Mouse (Mus musculus) heart, adult 18-20 months (tissue): ENCODE results near the gene Chuk. TPM values are rescaled to one million over a fixed set of nuclear protein-coding genes. Genes with fewer than 3 reads are reported as not detected.

Experiments
- DNase-seq, 2 experiments: peaks; one replicate each; pipeline ENCODE4 v3.0.0; 2021 to 2022; ENCODE audit warnings: mixed read lengths in 1 of 2
- total RNA-seq, 2 experiments: library from RNA; stranded (reverse); gene quantifications; 2 replicates each; pipeline ENCODE4 v1.2.3; 2021

Chuk gene
- total RNA-seq, 2 experiments from 2014 or later, result 25.8 to 28.0 TPM

DNA sequence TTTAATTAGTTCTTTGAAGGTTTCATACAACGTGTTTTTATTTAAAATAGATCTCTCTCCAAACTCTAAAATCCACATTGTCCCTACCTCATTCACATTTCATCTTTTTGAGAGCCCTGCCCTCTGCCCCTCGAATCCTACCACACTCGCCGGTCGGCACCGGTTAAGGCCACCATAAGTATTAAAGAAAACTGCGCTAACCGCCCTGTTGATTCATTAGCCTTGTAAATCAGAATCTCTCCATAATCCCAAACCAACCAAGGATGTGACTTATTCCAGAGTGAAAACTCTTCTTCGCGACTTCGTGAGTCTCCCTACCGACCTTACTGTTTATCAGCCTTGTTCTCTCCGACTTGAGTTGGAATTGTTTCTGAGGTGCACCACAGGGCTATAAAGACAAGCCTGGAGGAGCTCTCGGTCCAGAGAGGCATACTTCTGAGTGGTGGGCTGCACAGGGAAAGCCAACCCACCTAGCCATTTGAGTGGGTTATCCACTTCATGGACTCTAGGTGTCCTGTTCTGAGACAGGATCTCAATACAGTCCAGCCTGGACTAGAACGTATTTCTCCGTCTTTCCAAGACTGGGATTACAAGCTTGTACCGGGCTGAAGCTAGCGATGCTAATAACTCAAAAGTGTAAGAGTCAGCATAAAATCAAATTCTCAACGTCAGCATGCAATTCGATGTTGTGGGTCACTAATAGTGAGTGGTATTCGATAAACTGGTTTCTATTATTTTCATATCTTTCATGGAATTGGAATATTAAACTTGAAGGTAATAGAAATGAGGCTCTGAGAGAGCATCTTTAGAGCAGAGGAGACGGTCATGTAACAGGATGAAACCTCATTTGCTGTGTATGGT, 611 bp upstream of the Chuk start:
- no peak for DNase-seq

DNA sequence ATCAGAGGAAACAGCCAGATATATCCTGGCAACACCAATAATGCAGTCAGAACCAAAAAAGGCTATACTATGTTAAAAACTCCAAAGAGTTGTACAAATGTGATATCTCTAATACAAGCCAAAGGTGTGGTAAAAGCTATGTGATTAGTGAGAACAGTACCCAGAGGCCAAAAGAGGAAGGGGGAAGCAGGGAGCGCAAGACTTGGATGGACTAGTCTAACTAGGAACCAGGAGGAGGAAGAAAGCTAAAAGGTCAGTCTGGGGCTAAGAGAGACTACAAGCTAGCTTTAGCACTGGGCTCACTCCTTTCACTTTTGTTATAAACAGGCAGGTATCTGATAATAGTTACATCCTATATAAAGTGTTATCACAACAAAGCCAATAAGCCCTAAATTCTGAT, 2.9 kb downstream of the Chuk start:
- no peak for DNase-seq

DNA sequence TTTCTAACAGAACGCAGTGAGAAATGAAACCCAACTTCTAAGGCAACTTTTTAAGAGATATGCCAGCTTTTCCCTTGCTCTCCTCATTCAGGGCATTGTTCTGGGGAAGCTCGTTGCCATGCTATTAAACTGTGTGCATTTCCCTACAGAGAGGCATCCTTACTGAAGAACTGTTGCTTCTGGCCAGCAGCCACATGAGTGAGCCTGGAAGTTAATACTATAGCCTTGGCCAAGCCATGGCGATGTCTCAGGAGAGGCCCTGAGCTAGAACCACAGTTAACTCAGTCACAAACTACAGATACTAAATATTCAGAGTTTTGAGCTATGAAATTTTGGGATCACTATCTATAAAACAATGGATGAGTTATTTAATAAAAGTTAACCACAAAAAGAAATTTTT, 4.3 kb downstream of the Chuk start:
- no peak for DNase-seq

DNA sequence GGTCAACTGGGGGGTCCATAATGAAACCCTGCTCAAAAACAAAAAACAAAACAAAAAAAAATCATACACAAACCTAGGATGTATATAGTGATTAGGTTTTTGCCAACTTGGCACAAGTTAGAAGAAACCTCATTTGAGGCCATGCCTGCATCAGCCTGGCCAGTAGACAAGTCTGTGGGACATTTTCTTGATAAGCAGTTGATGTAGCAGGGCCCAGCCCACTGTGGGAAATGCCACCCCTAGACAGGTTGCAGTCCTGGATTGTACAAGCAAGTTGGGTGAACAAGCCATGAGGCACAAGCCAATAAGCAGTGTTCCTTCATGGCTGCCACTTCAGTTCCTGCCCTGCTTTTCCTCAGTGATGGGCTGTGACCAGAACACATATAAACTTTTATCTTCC, 6.4 kb downstream of the Chuk start:
- no peak for DNase-seq

DNA sequence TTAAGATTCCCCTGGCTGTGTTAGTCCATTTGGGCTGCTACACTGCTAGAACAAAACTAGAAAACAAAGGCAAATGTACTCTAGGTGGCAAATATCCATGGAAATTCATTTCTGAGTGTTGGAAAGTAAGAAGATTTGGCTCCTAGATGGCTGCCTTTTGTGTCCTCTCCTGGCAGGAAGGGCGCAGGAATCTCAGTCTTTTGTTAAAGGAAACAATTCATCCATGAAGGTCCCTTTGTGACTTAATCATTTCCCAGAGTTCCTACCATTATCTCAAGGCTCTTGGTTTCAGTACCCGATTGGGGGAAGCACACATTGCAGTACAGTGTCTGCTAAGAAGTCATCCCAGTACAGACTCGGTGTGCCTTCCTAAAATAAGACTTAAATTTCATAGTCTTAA, 21.0 kb downstream of the Chuk start:
- no peak for DNase-seq

DNA sequence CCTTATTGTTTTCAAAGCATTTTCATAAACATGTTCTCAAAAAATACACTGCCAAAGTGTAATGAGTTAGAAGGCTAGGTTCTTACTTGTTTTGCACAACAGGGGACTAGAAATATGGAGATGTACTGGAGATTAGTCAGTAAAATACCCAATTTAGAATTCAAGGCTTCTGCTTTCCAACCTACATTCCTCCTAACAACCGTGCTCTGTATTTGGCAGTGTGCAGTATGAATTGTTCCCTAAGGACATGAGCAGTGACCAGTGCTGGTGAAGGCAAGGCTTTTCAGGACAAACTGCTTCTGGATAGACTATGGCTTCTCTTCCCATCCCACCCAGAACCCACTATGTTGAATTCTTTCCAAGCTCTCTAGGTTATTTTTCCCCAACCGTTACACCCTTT, 26.4 kb downstream of the Chuk start:
- no peak for DNase-seq

DNA sequence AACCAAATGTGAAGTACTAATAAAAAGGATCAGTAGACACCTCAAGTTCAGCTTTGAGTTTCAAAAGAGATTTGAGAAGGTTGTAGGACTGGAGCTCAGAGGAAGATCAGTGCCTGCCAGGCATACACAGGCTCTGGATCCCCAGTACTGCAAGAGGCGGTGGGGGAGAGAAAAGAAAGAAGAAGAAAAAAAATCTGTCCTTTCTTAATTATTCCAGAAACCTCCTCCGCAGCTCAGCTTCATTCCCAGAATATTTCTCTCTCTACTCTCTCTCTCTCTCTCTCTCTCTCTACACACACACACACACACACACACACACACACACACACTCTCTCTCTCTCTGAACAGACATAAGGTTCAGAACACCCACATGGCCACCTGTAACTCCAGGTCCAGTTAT, 27.3 kb downstream of the Chuk start:
- DNase-seq, result no peak

DNA sequence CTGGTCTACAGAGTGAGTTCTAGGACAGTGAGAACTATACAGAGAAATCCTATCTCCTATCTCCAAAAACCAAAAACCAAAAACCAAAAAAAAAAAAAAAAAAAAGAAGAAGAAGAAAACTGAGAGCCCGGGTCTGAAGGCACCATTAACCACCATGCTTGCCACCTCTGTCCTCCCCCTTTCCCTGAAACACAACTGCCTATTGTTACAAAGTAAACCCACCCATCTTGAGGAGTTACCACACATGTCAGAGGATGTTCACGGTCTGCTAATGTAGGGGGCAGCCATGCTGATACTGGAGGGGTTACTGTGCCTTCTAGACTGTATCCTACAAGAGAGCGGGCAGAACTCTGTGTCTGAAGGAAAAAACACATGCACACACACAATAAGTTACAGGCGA, 30.3 kb downstream of the Chuk start:
- no peak for DNase-seq

DNA sequence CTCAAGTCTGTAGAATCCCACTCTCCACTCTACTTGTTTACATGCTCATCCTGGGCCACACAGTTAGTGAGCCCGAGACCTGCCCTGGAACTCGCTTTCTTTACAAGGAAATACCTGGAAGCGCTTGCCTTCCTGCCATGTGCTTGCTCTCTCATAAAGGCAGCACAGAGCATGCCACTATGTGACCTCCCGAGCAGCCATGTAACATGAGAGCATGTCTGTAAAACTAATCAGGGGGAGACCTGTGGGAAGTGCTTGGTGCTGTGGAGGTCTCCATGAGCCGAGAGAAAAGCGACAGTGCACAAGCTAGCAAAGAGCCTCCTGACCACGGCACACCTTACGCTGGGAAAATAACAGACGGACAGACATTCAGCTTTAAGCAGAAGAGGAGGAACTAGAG, 30.8 kb downstream of the Chuk start:
- no peak for DNase-seq

DNA sequence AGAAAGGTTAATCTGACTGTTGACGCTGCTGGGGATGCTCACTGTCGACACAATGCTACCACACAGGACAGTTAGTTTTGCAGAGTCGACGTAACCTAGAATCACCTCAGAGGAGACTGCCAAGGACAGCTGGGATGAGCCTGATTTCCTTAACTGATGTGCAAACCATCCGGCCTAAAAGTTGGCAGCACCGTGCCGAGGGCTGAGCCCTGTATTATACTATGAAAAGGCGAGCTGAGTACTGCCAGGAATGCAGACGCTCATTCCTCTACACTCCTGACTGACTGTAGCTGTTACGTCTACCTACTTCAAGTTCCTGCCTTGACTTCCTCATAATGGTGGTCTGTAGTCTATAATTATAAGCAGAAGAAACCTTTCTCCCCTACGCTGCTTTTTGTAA, 32.3 kb downstream of the Chuk start:
- DNase-seq, result no peak

DNA sequence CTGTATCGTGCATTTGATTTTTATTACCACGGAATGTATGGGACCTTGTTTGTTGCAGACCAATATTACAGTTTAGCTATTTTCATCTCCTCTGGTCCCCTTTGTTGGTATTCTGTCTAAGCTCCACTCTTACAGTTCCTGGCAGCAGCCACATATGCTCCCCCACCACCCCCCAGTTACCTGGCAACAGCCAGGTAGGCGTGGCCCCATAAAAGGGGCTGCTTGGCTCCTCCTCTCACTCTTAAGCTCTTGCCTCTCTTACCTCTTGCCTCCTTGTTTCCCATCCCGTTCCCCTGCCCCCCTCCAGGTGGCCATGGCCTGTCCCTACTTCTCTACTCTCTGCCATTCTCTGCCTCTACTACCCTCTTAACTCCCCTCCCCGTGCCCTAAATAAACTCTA, 36.1 kb downstream of the Chuk start:
- no peak for DNase-seq

DNA sequence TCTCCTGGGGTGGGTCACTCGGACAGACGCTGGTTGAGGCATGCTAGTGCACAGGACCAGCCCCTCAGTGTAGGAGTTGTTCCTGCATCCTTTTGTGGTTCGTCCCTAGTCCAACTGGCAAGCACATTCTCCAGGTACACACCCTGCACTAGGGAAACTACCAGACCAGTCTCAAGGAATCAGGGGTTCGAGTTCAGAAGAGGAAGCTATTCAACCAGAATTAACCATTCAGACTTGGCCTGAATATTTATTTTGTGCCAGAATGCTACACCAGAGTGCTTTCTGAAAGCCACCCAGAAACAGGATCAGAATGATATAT, 37.4 kb downstream of the Chuk start:
- no peak for DNase-seq

DNA sequence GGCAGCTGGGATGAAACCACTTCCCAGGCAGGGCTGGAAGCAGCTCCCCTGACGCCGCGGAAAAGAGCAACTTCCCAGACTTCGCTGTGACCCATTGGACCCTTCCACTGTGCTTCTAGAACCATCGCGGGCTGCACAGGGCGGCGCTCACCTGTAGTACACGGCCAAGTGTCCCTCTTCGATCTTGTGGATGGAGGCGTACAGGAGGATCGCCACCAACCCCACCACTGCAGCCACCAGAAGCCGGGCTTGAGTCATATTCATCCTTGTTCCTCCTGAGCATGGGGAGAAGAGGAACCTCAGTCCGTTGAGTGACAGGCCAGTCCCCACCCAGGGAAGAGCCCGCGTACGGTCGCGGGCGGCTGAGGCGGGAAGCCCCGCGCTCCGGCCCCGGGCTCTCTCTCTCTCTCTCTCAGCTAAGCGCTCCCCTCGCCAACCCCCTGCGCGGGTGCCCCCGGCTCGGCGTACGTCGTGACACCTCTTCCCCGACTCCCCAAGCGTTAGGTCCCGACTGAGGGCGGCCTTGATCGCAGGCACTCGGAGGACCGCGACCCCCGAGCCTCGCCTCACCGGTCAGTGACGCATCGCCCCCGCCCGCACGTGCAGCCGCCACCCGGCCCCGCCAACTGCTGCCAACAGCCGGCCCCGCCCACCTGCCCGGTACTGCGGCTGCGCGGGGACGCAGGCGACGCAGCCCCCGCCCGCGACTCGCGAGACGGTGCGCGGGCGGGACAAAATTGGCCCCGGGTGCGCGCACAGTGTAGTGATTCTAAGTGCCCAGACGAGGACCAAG, 38.0 kb downstream of the Chuk start, which contains the start of gene Erlin1:
TSS of gene Erlin1 (minus strand) at position 665 of the 793 bp plus-strand sequence.
- DNase-seq, result peak; percentile 92 to 93

DNA sequence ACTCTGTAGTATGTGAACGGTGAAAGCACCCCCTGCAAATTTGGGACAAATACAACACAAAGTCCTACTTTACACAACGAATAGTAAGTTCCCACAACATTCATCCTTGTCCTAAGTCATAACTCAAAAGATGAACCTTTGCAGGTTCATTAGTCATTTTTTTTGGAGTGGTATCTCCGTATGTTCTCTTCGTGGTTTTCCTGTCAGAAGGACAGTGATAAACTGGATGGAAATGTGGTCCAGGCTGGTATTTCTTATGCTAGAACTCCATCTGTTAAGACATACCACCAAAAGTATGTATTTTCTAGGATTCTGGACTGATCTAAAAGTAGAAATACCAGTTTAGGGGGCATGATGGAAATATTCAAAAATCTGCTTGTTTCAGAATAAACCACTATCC, 39.0 kb downstream of the Chuk start:
- no peak for DNase-seq

DNA sequence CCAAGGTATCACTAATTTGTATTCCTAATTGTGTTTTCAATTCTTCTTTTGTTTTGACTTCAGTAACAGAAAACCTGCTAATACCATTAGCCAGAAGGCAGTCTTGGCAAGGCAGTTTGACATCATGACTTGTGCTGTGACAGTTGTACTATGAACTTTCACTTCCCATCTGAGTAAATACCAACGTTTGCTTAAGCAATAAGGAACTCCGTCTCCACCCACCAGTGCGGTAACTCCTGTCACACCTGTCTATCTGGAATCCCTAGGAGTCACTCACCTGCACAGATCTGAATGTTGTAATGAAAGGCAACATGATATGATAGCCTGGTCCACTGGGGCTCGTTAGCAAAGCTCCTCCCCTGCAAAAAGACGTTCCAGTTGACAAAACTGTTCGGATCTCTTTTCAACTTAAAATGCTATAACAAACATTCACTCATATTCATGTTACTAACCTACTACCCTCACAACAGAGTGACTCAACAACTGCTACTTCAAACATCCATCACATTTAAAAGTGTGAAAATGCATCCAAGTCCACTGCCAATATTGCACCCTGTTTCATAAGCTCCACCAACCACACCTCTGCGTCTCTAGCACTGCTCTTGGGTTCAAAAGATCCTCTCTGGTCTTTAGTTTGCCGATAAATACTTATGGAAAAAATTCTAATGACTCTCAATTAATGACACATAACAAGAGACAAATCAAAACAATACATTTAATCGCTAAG, 39.8 kb downstream of the Chuk start:
- DNase-seq, result peak; percentile 5 to 7

DNA sequence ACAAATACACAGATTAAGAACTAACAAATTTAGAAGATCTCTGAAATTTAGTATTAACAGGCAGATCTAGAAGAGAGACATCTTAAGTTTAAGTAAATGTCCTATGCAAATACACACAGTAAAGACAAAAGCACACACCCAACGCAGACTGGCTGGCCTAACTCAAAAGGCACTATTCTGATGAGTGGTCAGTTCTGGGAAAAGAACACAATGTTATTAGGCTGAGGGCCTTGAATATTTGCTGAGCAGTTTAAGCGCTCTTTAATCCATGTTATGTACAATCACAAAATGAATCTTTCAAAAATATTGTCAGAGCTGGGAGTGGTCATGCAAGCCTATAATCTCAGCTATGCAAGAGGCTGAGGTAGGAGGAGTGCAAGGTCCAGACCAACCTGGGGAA, 42.5 kb downstream of the Chuk start:
- no peak for DNase-seq

DNA sequence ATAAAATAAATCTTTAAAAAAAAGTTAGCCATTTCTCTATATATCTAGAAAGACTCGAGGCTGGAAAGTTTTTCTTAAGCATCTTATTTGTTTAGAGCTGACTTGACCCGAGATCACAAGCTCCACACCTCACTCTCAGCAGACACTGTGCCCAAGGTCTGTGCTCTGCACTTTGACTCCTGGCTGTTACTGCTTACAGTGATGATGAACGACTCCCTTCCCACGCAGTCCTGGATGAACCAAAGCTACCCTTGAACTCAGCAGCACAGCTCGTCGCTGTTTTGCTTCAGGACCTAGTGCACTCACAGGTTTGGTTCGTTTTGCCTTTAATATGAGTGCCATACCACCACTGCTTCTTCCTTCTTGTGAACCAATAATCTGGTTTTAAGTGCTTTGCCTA, 43.5 kb downstream of the Chuk start:
- DNase-seq, result no peak

DNA sequence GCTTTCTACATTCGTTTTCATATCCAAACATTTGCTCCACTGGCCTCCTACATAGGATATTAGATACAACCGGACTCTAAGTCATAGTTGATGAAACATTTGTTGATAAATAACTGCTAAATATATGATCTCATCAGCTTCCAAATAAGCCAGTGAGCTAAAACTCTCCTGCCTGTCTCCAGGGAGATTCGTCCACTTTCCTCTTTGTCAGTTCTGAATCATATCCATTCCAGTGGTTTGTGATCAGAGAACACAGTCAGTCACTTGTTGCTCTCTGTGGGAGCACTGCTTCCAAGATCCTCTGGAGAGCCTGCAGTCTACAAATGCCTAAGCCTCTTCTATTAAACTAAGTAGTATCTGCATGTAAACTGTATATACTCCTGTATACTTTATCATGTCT, 47.1 kb downstream of the Chuk start:
- DNase-seq, result no peak

DNA sequence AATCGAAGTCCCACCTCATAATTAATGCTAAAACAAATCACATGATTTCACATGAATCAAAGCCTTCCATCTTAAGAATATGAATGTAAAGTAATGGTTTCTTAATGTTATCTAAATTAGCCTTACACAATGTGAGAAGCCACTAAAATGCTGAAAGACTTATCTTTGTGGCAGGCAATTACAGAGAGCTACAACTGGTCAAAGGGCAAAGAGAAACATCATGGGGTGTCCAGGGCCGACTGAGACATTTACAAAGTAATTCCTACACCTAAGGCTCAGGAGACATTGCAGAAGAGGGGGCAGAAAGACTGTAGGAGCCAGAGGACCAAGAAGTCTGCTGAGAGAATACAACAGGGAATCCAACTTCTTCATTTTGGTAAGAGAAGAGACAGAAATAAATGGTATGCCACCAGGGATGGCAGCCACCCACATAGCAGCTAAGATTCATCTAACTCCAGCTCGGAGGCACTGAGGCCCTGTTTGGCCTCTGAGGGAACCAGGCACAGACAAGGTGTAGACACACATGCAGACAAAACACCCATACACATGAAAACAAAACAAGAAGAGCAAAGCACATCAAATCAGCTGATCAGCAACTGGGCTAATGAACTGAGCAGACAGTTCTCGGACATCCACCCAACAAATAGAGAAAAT, 52.0 kb downstream of the Chuk start:
- no peak for DNase-seq

DNA sequence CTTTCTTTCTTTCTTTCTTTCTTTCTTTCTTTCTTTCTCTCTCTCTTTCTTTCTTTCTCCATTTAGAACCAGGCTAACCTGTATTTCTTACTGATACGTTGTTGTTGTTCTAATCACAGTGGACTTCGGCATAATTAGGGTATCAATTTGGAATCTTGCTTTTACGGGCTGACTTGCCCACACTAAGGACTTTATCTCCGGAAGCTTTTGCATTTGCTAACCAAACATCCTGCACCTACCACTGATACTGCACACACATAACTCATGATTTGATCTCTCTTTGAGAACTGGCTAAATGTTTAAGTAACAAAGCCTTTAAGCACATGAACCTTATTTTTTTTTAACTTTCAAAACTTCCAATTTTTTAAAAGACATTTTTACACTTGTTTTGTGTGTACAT, 56.9 kb downstream of the Chuk start:
- no peak for DNase-seq

DNA sequence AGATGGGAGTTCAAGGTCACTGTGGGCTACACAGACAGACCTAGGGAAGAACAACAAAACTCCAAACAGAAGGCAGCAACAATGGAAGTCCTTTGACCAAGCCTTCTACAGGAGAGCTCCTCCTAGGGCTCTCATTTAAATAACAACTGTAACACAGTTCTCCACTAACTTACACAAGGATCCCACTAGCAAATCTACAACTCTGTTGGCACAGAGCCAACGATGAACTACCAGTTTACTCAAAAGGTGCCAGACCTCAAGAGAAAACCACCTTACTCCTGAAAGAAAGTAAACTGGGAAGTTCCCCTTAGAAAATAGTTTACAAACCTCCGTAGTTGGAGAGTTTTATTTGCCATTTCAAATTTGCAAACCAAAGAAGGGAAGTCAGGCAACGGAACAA, 58.0 kb downstream of the Chuk start:
- DNase-seq, result no peak

DNA sequence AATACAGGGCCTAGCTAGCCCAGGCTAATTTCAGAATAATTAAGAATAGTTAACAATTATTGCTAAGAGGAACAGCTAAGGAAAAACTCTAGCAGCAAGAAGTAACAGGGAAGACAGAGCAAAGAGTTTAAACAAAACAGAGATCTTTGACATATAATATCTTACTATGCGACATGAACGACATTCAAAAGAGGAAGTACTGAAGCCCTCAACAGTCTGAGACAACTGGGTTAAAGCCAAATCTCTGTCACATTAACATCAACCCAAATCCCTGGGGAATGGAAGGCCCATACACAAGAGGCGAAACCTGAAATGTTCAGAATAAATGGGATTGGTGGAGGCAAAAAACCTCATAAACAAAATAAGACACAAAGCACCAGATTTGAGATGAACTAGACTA, 61.4 kb downstream of the Chuk start:
- no peak for DNase-seq

DNA sequence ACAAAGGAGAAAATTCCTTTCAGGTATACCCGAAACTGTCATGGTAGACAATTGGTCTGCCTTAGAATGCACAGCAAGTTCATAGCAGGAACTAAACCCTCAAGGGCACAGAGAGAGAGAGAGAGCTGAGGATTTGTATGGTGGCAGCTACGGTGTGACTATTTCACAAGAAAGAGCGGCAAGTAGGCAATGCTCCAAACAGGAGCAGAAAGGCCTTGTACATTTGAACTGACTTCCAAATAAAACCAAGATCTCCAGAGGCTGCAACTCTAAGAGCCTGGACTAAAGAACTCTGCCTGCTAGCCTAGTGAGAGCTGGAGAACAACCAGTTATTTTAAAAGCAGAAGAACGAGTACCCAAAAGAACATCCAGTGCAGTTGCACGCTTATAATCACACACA, 65.2 kb downstream of the Chuk start:
- DNase-seq, result peak in 1 of 2 experiments; percentile 13
